Mouse (Mus musculus): ENCODE results near the gene Gm26897. TPM values are rescaled to one million over a fixed set of nuclear protein-coding genes. Genes with fewer than 3 reads are reported as not detected.

The Gm26897 gene
- polyA plus RNA-seq, 1 experiment from 2014 or later = not detected

DNA sequence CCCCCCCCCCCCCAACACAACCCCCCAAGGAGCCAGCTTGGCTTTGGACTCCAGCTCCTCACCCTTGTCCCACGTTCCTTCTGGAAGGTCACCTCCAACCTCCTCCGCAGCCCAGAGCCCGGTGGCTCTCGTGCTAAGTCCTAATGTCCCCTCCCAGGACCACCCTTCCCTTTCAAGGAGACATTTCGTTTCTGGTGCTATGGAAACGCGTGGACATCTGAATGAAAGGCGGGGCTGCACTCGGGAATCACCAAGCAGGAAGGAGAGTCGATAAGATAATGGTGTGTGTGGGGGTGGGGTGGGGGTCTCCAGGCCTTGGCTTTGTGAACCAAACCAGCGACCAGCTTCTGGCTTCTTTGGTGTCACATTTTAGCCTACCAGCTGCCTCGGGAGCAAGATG is 27.9 kb downstream of the Gm26897 start:
- 0 out of 2 replicates have a peak, but pooled peaks have one; percentile 35 for ATAC-seq
- peak overlapping the region; percentile 75 for H3K4me2 ChIP-seq (ENCODE audit: low read length)
- H3K27me3 ChIP-seq (replicated peaks; ENCODE audit: control insufficient read depth, insufficient read depth, low read length) = 0 out of 2 replicates have a peak, but pooled peaks cover 2% of the 10 kb centered on the region
- H3K36me3 ChIP-seq (ENCODE audit: control insufficient read depth, insufficient read depth, low read length) = no peaks in the 10 kb centered on the region
- H3K27ac ChIP-seq (ENCODE audit: low read depth, low read length) = peak overlapping the region; percentile 78
- peak overlapping the region; percentile 35 for H3K4me3 ChIP-seq (ENCODE audit: low read length)
- H3K9ac ChIP-seq (ENCODE audit: low read depth, low read length) = peak overlapping the region; percentile 58
- WGBS = 0% methylated on average over 12 of the region's 12 CpGs
- no peaks in the 10 kb centered on the region; the same call in 1 of the 2 replicates for H3K9me3 ChIP-seq (ENCODE audit: control insufficient read depth, low read length)
- H3K4me1 ChIP-seq (ENCODE audit: control insufficient read depth, insufficient read depth, low read depth, low read length) = peaks cover 21% of the 10 kb centered on the region

DNA sequence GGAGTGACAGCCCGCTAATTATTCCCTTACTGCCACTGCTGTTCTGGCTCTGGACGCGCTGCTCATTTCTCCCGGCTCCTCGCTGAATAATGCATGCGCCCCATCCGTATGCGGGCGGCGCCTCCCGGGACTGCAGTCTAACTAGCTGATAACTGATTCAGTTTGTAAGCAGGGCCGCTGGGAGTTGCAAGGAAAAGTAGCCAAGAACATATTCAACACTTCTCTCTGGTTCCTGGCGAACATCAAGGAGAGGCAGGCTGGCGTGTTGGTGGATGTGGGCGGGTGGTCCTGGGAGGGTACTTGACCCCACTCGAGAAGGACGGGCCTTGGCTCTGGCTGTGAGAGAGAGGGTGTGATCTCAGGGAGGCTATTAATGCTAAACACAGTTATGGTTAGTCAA is 28.4 kb downstream of the Gm26897 start:
- 4% methylated on average over 17 of the region's 17 CpGs for WGBS
- peak overlapping the region; percentile 35 for H3K4me3 ChIP-seq (ENCODE audit: low read length)

DNA sequence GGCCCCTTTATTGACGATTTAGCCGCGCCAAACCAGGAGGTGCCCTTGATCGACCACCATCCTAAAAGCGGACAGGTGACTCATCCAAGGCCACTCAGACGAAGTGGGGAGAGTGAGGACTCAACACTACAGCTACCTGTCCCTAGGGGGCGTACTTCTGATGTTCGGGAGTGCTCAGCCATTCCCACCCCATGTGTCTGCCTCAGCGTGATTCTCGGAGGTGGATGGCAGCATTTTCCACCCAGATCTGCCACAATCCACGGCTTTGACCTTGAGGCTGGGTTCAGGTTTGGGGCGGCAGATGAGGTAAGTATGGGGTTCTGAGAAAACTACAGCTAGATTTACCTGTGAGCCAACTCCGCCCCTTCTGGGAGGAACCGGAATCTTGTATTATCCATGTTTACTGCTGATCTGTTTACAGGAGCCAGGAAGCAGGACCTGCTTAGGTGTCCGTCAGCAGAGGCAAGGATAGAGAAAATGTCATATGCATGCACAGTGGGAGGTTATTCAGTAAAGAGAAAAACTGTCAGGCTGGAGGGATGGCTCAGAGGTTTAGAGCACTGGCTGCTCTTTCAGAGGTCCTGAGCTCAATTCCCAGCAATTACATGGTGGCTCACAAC is 32.1 kb downstream of the Gm26897 start:
- H3K4me1 ChIP-seq (ENCODE audit: control insufficient read depth, insufficient read depth, low read depth, low read length) = peaks cover 19% of the 10 kb centered on the region
- H3K36me3 ChIP-seq (ENCODE audit: control insufficient read depth, insufficient read depth, low read length) = no peaks in the 10 kb centered on the region
- ATAC-seq = no peak
- no peak overlapping the region for H3K4me2 ChIP-seq (ENCODE audit: low read length)
- H3K9ac ChIP-seq (ENCODE audit: low read depth, low read length) = no peak overlapping the region
- 81% methylated on average over 15 of the region's 15 CpGs for WGBS
- H3K9me3 ChIP-seq (ENCODE audit: control insufficient read depth, low read length) = no peaks in the 10 kb centered on the region; the same call in 1 of the 2 replicates
- H3K27me3 ChIP-seq (replicated peaks; ENCODE audit: control insufficient read depth, insufficient read depth, low read length) = 0 out of 2 replicates have a peak, but pooled peaks cover 2% of the 10 kb centered on the region
- H3K4me3 ChIP-seq (ENCODE audit: low read length) = no peak overlapping the region
- no peak overlapping the region for H3K27ac ChIP-seq (ENCODE audit: low read depth, low read length)

More for the DNA sequence above, 28.4 kb downstream of the Gm26897 start:
- peak; percentile 80 for ATAC-seq
- Histone ChIP-seq H3K4me1 (ENCODE audit: control insufficient read depth, insufficient read depth, low read depth, low read length) (peaks cover 21% of the 10 kb centered on the region), H3K27ac (ENCODE audit: low read depth, low read length) (peak overlapping the region; percentile 78), H3K36me3 (ENCODE audit: control insufficient read depth, insufficient read depth, low read length) (no peaks in the 10 kb centered on the region), H3K9ac (ENCODE audit: low read depth, low read length) (peak overlapping the region; percentile 58; the same call in 1 of the 2 replicates), H3K4me2 (ENCODE audit: low read length) (peak overlapping the region; percentile 75), H3K9me3 (ENCODE audit: control insufficient read depth, low read length) (no peaks in the 10 kb centered on the region; the same call in 1 of the 2 replicates), H3K27me3 (replicated peaks; ENCODE audit: control insufficient read depth, insufficient read depth, low read length) (0 out of 2 replicates have a peak, but pooled peaks cover 2% of the 10 kb centered on the region)

DNA sequence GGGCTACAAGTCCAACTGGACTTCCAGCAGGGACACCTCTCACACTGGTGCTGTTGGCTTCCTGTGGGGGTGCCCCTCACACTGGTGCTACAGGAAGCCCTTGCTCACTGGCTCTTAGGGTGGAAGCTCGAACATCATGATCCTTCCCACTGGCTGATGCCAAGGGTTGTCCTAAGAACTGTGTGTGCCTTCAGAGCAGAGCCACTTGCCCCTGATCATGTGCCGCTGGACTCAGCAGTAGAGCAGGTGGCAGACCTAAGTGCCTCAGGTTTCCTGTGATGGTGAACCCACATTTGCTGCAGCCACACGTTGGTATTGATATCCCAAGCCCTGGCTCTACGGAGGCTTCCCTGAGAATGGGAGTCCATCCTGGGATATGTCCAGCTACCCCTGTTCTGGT is 33.0 kb downstream of the Gm26897 start:
- Histone ChIP-seq H3K4me2 (ENCODE audit: low read length) (no peak overlapping the region), H3K36me3 (ENCODE audit: control insufficient read depth, insufficient read depth, low read length) (no peaks in the 10 kb centered on the region), H3K4me1 (ENCODE audit: control insufficient read depth, insufficient read depth, low read depth, low read length) (peaks cover 10% of the 10 kb centered on the region), H3K4me3 (ENCODE audit: low read length) (no peak overlapping the region), H3K9me3 (ENCODE audit: control insufficient read depth, low read length) (no peaks in the 10 kb centered on the region; the same call in 1 of the 2 replicates), H3K9ac (ENCODE audit: low read depth, low read length) (no peak overlapping the region), H3K27me3 (replicated peaks; ENCODE audit: control insufficient read depth, insufficient read depth, low read length) (0 out of 2 replicates have a peak, but pooled peaks cover 2% of the 10 kb centered on the region), H3K27ac (ENCODE audit: low read depth, low read length) (no peak overlapping the region)
- ATAC-seq = no peak
- 86% methylated on average over 4 of the region's 4 CpGs for WGBS

DNA sequence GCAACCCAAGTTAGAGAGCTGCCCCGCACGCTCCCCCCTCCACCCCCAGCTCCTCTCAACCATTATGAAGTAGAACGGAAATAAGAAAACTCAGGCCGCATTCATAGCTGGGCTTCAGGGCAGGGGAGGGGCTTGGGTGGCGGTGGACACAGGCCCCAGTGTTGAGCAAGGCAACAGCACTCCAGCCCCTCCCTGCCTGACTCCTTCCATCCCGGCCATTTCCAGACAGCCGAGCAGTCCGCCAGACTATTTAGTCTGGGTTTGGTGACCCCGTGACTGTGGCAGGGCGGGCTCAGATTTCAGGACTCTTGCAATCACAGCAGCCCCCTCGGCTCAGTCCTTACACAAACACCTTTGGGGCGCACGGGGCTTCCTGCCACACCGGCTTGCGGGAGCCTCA is 36.5 kb downstream of the Gm26897 start:
- H3K27me3 ChIP-seq (replicated peaks; ENCODE audit: control insufficient read depth, insufficient read depth, low read length) = no peaks in the 10 kb centered on the region
- H3K9ac ChIP-seq (ENCODE audit: low read depth, low read length) = 0 out of 2 replicates have a peak overlapping the region, but pooled peaks have one; percentile 6
- H3K9me3 ChIP-seq (ENCODE audit: control insufficient read depth, low read length) = no peaks in the 10 kb centered on the region; the same call in 1 of the 2 replicates
- peak overlapping the region; percentile 16; the same call in 1 of the 2 replicates for H3K4me2 ChIP-seq (ENCODE audit: low read length)
- ATAC-seq = peak; percentile 72
- H3K4me3 ChIP-seq (ENCODE audit: low read length) = no peak overlapping the region
- H3K27ac ChIP-seq (ENCODE audit: low read depth, low read length) = no peak overlapping the region
- peaks cover 13% of the 10 kb centered on the region for H3K4me1 ChIP-seq (ENCODE audit: control insufficient read depth, insufficient read depth, low read depth, low read length)
- no peaks in the 10 kb centered on the region for H3K36me3 ChIP-seq (ENCODE audit: control insufficient read depth, insufficient read depth, low read length)
- WGBS = 8% methylated on average over 15 of the region's 15 CpGs

DNA sequence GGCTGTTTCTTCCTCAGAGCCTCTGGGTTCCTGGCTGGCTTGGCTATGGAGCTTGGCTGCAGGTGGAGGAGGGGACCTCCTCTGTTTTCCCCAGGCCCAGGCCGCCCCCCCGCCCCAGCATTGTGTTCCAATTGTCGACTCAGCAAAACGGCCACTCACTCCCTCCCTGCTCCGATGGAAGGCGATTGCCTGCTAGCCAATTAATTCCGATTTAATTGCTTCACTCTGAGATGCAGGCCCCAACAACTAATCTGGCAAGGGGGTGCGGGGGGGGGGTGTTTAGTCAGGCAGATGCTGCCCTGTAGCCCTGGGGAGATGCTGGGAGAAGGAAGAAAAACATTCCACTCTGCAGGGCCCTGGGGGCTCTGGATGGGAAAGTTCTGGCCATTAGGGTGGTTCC is 38.4 kb downstream of the Gm26897 start:
- peaks cover 13% of the 10 kb centered on the region for H3K4me1 ChIP-seq (ENCODE audit: control insufficient read depth, insufficient read depth, low read depth, low read length)
- H3K9ac ChIP-seq (ENCODE audit: low read depth, low read length) = no peak overlapping the region
- no peak overlapping the region for H3K4me2 ChIP-seq (ENCODE audit: low read length)
- H3K27ac ChIP-seq (ENCODE audit: low read depth, low read length) = no peak overlapping the region
- H3K4me3 ChIP-seq (ENCODE audit: low read length) = no peak overlapping the region
- WGBS = 4% methylated on average over 8 of the region's 8 CpGs
- ATAC-seq = no peak
- no peaks in the 10 kb centered on the region for H3K9me3 ChIP-seq (ENCODE audit: control insufficient read depth, low read length)
- H3K36me3 ChIP-seq (ENCODE audit: control insufficient read depth, insufficient read depth, low read length) = no peaks in the 10 kb centered on the region
- no peaks in the 10 kb centered on the region for H3K27me3 ChIP-seq (replicated peaks; ENCODE audit: control insufficient read depth, insufficient read depth, low read length)

DNA sequence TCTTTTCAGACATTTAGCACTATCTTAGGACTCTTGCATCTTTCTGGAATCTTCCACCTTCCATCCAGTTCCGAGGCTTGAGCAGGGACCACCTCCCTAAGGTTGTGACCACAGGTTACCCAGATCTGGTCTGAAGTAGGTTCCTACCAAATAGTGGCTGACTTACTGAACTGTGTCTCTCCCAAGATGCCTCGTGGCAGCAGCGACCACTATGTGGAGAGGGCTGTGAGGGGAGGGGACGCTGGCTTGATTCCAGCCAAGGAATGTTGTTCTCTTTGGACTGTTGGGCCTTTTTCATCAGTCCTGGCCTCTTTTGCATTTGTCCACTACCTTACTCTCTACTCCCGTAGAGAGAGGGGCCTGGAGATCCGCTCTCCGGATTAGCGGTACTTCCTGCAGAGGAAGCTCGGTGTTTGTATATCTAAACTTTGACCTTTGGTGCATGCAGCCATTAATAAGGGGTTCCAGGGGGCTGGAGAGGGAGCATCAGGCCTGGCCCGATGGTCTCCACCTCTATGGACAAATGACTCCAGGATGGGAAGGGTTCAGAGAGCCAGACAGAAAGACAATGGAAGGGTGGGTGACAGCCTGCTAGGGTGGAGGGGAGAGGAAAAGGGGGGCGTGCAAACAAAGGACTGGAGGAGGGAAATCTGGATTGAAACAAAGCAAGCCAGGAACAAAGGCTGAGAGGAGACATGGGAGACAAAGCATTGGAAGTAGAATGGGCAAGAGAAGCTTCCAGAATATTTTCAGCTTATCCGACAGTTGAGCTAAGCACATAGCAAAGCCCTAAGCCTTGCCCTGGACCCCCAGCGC is 39.1 kb downstream of the Gm26897 start:
- H3K36me3 ChIP-seq (ENCODE audit: control insufficient read depth, insufficient read depth, low read length) = no peaks in the 10 kb centered on the region
- H3K4me3 ChIP-seq (ENCODE audit: low read length) = no peak overlapping the region
- no peaks in the 10 kb centered on the region for H3K27me3 ChIP-seq (replicated peaks; ENCODE audit: control insufficient read depth, insufficient read depth, low read length)
- peak overlapping the region; percentile 36 for H3K27ac ChIP-seq (ENCODE audit: low read depth, low read length)
- no peak overlapping the region for H3K9ac ChIP-seq (ENCODE audit: low read depth, low read length)
- 0 out of 2 replicates have a peak, but pooled peaks have one; percentile 9 for ATAC-seq
- H3K4me2 ChIP-seq (ENCODE audit: low read length) = no peak overlapping the region
- H3K9me3 ChIP-seq (ENCODE audit: control insufficient read depth, low read length) = no peaks in the 10 kb centered on the region
- WGBS = 28% methylated on average over 13 of the region's 13 CpGs
- H3K4me1 ChIP-seq (ENCODE audit: control insufficient read depth, insufficient read depth, low read depth, low read length) = peaks cover 13% of the 10 kb centered on the region

DNA sequence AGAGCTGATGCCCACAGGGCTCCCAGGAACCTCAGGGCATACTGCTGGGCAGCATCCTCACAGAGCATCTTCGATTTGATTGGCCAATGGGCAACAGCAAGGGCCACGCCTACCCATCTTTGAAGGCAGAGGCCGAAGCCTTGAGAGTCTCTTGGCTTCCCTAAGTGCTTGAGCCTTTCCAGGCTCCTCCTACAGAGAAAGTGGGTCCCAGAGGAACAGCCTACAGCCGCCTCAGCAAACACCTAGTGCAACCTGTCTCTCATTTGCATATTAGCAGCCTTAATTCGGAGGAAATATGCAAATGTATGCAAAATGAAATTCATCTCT is 39.6 kb downstream of the Gm26897 start:
- no peaks in the 10 kb centered on the region for H3K36me3 ChIP-seq (ENCODE audit: control insufficient read depth, insufficient read depth, low read length)
- ATAC-seq = 0 out of 2 replicates have a peak, but pooled peaks have one; percentile 41

DNA sequence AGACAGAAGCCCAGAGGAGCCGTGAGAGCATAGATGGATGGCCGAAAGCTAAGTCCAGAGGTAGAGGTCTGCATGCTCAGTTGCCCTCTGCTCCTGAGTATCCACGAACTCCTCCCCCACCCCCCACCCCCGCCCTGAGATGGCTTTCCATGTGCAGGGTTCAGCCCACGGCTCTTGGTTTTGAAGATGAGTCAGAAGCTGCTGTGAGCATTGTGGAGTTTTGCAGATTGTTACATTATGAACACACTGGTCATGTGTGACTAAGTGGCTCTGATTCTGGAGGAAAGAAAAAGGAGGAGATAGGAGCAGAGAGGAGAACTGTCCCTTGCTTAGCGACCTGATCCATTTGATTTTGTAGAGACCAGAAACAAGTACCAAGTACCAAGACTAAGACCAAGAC is 42.5 kb downstream of the Gm26897 start:
- Histone ChIP-seq H3K27ac (ENCODE audit: low read depth, low read length) (no peak overlapping the region), H3K9me3 (ENCODE audit: control insufficient read depth, low read length) (no peaks in the 10 kb centered on the region), H3K36me3 (ENCODE audit: control insufficient read depth, insufficient read depth, low read length) (no peaks in the 10 kb centered on the region), H3K27me3 (replicated peaks; ENCODE audit: control insufficient read depth, insufficient read depth, low read length) (no peaks in the 10 kb centered on the region), H3K4me1 (ENCODE audit: control insufficient read depth, insufficient read depth, low read depth, low read length) (peaks cover 13% of the 10 kb centered on the region), H3K9ac (ENCODE audit: low read depth, low read length) (no peak overlapping the region), H3K4me3 (ENCODE audit: low read length) (no peak overlapping the region), H3K4me2 (ENCODE audit: low read length) (no peak overlapping the region)
- WGBS = 92% methylated on average over 6 of the region's 6 CpGs
- ATAC-seq = no peak

More for the DNA sequence above, 39.6 kb downstream of the Gm26897 start:
- WGBS = 43% methylated on average over 5 of the region's 5 CpGs
- peaks cover 13% of the 10 kb centered on the region for H3K4me1 ChIP-seq (ENCODE audit: control insufficient read depth, insufficient read depth, low read depth, low read length)
- H3K27ac ChIP-seq (ENCODE audit: low read depth, low read length) = peak overlapping the region; percentile 36
- no peaks in the 10 kb centered on the region for H3K27me3 ChIP-seq (replicated peaks; ENCODE audit: control insufficient read depth, insufficient read depth, low read length)
- H3K9ac ChIP-seq (ENCODE audit: low read depth, low read length) = no peak overlapping the region
- no peaks in the 10 kb centered on the region for H3K9me3 ChIP-seq (ENCODE audit: control insufficient read depth, low read length)
- no peak overlapping the region for H3K4me3 ChIP-seq (ENCODE audit: low read length)
- no peak overlapping the region for H3K4me2 ChIP-seq (ENCODE audit: low read length)
